Mouse (Mus musculus) stomach, postnatal 0 days (tissue): ENCODE measurements at regions not wholly inside any gene's neighbourhood (a gene's known extent, or its start where the extent isn't known, plus 50 kb on each side); places are given as distances from the start of the nearest gene placed in this dataset.

Experiments
- ATAC-seq: fragments of 200-750 bp; cut with Nextera tagmentation; 2 replicates; pipeline ENCODE4 v1.8.0; 2017; ENCODE audit not compliant: low FRiP score, low TSS enrichment
- DNase-seq: peaks from one replicate; pipeline ENCODE4 v3.0.0-alpha.2; 2016; ENCODE audit warnings: low spot score
- H3K27ac ChIP-seq: fragments of 300-500 bp; sonication (generic); replicated peaks from 2 replicates; pipeline ENCODE4 v1.5.1; 2014; ENCODE audit warnings: mild to moderate bottlenecking, control low read depth
- H3K27me3 ChIP-seq: fragments of 300-500 bp; sonication (generic); 2 replicates; pipeline ENCODE4 v1.6.1; 2014; ENCODE audit warnings: low read length; ENCODE audit not compliant: control insufficient read depth, insufficient read depth
- H3K36me3 ChIP-seq: fragments of 300-500 bp; sonication (generic); 2 replicates; pipeline ENCODE4 v1.6.1; 2014; ENCODE audit warnings: low read length, mixed read lengths; ENCODE audit not compliant: control insufficient read depth, insufficient read depth
- H3K4me1 ChIP-seq: fragments of 300-500 bp; sonication (generic); replicated peaks from 2 replicates; pipeline ENCODE4 v1.6.1; 2014; ENCODE audit warnings: antibody characterized with exemption; ENCODE audit not compliant: control insufficient read depth, insufficient read depth
- H3K4me2 ChIP-seq: fragments of 300-500 bp; sonication (generic); replicated peaks from 2 replicates; pipeline ENCODE4 v1.6.1; 2014; ENCODE audit warnings: low read depth, mild to moderate bottlenecking, control low read depth, moderate library complexity
- H3K4me3 ChIP-seq: fragments of 300-500 bp; sonication (generic); 2 replicates; pipeline ENCODE4 v1.5.1; 2014; ENCODE audit warnings: low read depth, low read length, control low read depth
- H3K9ac ChIP-seq: fragments of 300-500 bp; sonication (generic); 2 replicates; pipeline ENCODE4 v1.6.1; 2014; ENCODE audit warnings: mild to moderate bottlenecking, low read length, control low read depth, mixed read lengths
- H3K9me3 ChIP-seq: fragments of 300-500 bp; sonication (generic); 2 replicates; pipeline ENCODE4 v1.6.1; 2016; ENCODE audit warnings: low read length; ENCODE audit not compliant: control insufficient read depth
- CTCF ChIP-seq: IDR thresholded peaks from 2 replicates; pipeline ENCODE4 v1.5.1; 2016; ENCODE audit warnings: antibody characterized with exemption, low read depth, mild to moderate bottlenecking, moderate library complexity
- EP300 ChIP-seq: optimal IDR thresholded peaks from 2 replicates; pipeline ENCODE3; 2016; ENCODE audit warnings: antibody characterized with exemption
- WGBS: fragments of 180-500 bp; shearing (Covaris S2); extraction: QIAGEN DNeasy Blood & Tissue Kit; methylation state at CpG from one replicate; pipeline ENCODE4 v1.1.7; 2014; 5-methylcytosine and 5-hydroxymethylcytosine counted together

- peak overlapping the region; percentile 18; the same call in 1 of the 2 replicates for H3K4me2 ChIP-seq
- no peak for ATAC-seq
Observed at GRCm38 (mm10) chr5:103335916-103336688, 88.9 kb upstream of the Ptpn13 start.

GRCm38 (mm10) chr5:103326412-103326811 lies 98.6 kb upstream of the Ptpn13 start:
- 65% methylated on average over 10 of the region's 10 CpGs for WGBS

More at GRCm38 (mm10) chr5:103335916-103336688, 88.9 kb upstream of the Ptpn13 start:
- Histone ChIP-seq H3K4me3 (no peak overlapping the region), H3K27me3 (no peaks in the 10 kb centered on the region), H3K27ac (no peak overlapping the region), H3K9me3 (no peaks in the 10 kb centered on the region), H3K36me3 (no peaks in the 10 kb centered on the region), H3K9ac (no peak overlapping the region), H3K4me1 (no peaks in the 10 kb centered on the region)
- 21% methylated on average over 12 of the region's 12 CpGs for WGBS
- no peak for DNase-seq
- TF ChIP-seq CTCF: no peak
- TF ChIP-seq EP300: no peak

GRCm38 (mm10) chr5:103320341-103320740 lies 104.7 kb upstream of the Ptpn13 start:
- Histone ChIP-seq H3K27ac (no peak overlapping the region), H3K36me3 (no peaks in the 10 kb centered on the region), H3K4me1 (no peaks in the 10 kb centered on the region), H3K27me3 (no peaks in the 10 kb centered on the region), H3K4me2 (no peak overlapping the region), H3K9ac (no peak overlapping the region), H3K4me3 (no peak overlapping the region), H3K9me3 (no peaks in the 10 kb centered on the region)
- TF ChIP-seq CTCF (no peak), EP300 (no peak)
- DNase-seq: no peak
- WGBS: 67% methylated on average over 5 of the region's 5 CpGs
- no peak for ATAC-seq

More at GRCm38 (mm10) chr5:103326412-103326811, 98.6 kb upstream of the Ptpn13 start:
- Histone ChIP-seq H3K9ac (no peak overlapping the region), H3K4me2 (no peak overlapping the region), H3K9me3 (no peaks in the 10 kb centered on the region), H3K4me3 (no peak overlapping the region), H3K4me1 (no peaks in the 10 kb centered on the region), H3K27me3 (no peaks in the 10 kb centered on the region), H3K36me3 (no peaks in the 10 kb centered on the region), H3K27ac (no peak overlapping the region)
- no peak for DNase-seq
- no peak for ATAC-seq
- TF ChIP-seq CTCF (no peak), EP300 (no peak)

GRCm38 (mm10) chr5:103309806-103310525 lies 98.8 kb upstream of the Mapk10 start:
- Histone ChIP-seq H3K27me3 (no peaks in the 10 kb centered on the region), H3K4me2 (no peak overlapping the region), H3K27ac (no peak overlapping the region), H3K9me3 (no peaks in the 10 kb centered on the region), H3K9ac (no peak overlapping the region), H3K36me3 (no peaks in the 10 kb centered on the region), H3K4me1 (no peaks in the 10 kb centered on the region), H3K4me3 (no peak overlapping the region)
- ATAC-seq: no peak
- DNase-seq: no peak
- no peak for TF ChIP-seq CTCF
- no peak for TF ChIP-seq EP300
- WGBS: 65% methylated on average over 9 of the region's 9 CpGs

- TF ChIP-seq CTCF: no peak
- no peak for TF ChIP-seq EP300
- ATAC-seq (no peak), DNase-seq (no peak)
- no peaks in the 10 kb centered on the region for H3K27me3 ChIP-seq
- no peaks in the 10 kb centered on the region for H3K36me3 ChIP-seq
- H3K9ac ChIP-seq: no peak overlapping the region
- H3K27ac ChIP-seq: no peak overlapping the region
- H3K4me3 ChIP-seq: no peak overlapping the region
- H3K4me2 ChIP-seq: no peak overlapping the region
- no peaks in the 10 kb centered on the region for H3K4me1 ChIP-seq
- 55% methylated on average over 11 of the region's 11 CpGs for WGBS
- H3K9me3 ChIP-seq: no peaks in the 10 kb centered on the region
Observed at GRCm38 (mm10) chr5:103305716-103306447, 94.7 kb upstream of the Mapk10 start.
